Mouse (Mus musculus): ENCODE results near the gene Pi4ka. TPM values are rescaled to one million over a fixed set of nuclear protein-coding genes. Genes with fewer than 3 reads are reported as not detected.

The Pi4ka gene
- total RNA-seq, 2 experiments from 2014 or later: 343 to 370 TPM

DNA sequence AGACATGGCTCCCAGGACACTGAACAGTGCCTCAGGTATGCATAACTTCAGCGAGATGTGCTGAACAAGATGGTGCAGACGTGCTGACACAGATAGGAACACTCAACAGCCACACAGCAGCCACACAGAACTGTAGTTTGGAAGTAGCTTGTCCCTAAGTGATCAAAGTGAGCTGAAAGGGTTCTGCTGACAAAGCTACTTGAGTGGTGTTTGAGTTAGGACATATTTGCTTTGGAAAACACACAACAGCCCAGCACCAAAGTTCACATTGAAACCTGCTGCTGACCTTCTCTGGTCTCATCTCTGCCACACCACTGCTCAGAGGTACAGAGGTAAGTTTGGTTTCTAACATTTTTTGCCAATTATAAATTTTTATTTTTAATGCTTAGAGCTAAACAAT lies 75.0 kb downstream of the Pi4ka start, which contains the start of gene Serpind1:
Serpind1 (plus strand) TSS at position 256 of the 400 bp plus-strand sequence.
- H3K27ac ChIP-seq: peak within 1 kb of the TSS; percentile 55
- no peak within 1 kb of the TSS for H3K4me3 ChIP-seq
- no peak for DNase-seq (ENCODE audit: extremely low spot score in 1 of 2, low spot score in 2 of 2)
- intact Hi-C loops (cut with DNase I): no loop called here
- TF ChIP-seq CTCF (IDR thresholded peaks at IDR 0.05): no peak

- Histone ChIP-seq H3K4me3 (no peak overlapping the region), H3K27ac (peak overlapping the region; percentile 66)
- no peak for TF ChIP-seq CTCF (IDR thresholded peaks at IDR 0.05)
- intact Hi-C loops (cut with DNase I): no loop called here
- no peak for DNase-seq (ENCODE audit: extremely low spot score in 1 of 2, low spot score in 2 of 2)
Measured at GRCm38 (mm10) chr16:17329848-17330570, 76.1 kb downstream of the Pi4ka start.

GRCm38 (mm10) chr16:17326064-17326463 lies 80.0 kb downstream of the Pi4ka start:
- intact Hi-C loops (cut with DNase I): no loop called here
- Histone ChIP-seq H3K4me3 (no peak overlapping the region), H3K27ac (peak overlapping the region; percentile 72)
- DNase-seq (ENCODE audit: extremely low spot score in 1 of 2, low spot score in 2 of 2): no peak
- TF ChIP-seq CTCF (IDR thresholded peaks at IDR 0.05): no peak

- DNase-seq (ENCODE audit: extremely low spot score in 1 of 2, low spot score in 2 of 2): no peak
- intact Hi-C loops (cut with DNase I): no loop called here
- TF ChIP-seq CTCF (IDR thresholded peaks at IDR 0.05): no peak
- no peak overlapping the region for H3K27ac ChIP-seq
- H3K4me3 ChIP-seq: no peak overlapping the region
Measured at GRCm38 (mm10) chr16:17324745-17325144, 81.4 kb downstream of the Pi4ka start.

GRCm38 (mm10) chr16:17321481-17321880 lies 84.6 kb downstream of the Pi4ka start:
- Histone ChIP-seq H3K4me3 (no peak overlapping the region), H3K27ac (peak overlapping the region; percentile 12; the same call in 1 of the 2 replicates)
- no peak for DNase-seq (ENCODE audit: extremely low spot score in 1 of 2, low spot score in 2 of 2)
- intact Hi-C loops (cut with DNase I): no loop called here
- TF ChIP-seq CTCF (IDR thresholded peaks at IDR 0.05): no peak

DNA sequence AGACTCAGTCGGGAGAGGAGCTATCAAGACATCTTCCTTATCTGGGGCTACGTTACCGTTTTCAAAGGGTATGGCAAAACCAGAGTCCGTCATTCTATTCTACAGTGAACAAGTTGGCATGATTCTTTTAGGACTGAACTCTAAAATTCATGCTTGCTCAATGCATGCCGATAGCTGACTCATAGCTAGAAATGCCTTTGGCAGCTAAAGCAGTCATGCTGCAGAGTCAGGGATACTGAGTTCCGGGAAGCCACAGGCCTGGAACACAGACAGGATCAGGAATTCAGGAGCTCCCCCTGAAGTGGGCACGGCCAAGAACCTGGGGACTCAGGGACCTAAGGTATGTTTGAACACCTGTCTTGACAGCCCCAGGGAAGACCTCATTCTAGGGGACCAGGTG lies 89.6 kb downstream of the Pi4ka start:
- Histone ChIP-seq H3K4me3 (no peak overlapping the region), H3K27ac (peak overlapping the region; percentile 16; the same call in 1 of the 2 replicates)
- DNase-seq (ENCODE audit: extremely low spot score in 1 of 2, low spot score in 2 of 2): no peak
- intact Hi-C loops (cut with DNase I): no loop called here
- TF ChIP-seq CTCF (IDR thresholded peaks at IDR 0.05): no peak

- Histone ChIP-seq H3K27ac (no peak overlapping the region), H3K4me3 (no peak overlapping the region)
- TF ChIP-seq CTCF (IDR thresholded peaks at IDR 0.05): no peak
- intact Hi-C loops (cut with DNase I): no loop called here
- DNase-seq (ENCODE audit: extremely low spot score in 1 of 2, low spot score in 2 of 2): no peak
Measured at GRCm38 (mm10) chr16:17312531-17312930, 93.6 kb downstream of the Pi4ka start.

DNA sequence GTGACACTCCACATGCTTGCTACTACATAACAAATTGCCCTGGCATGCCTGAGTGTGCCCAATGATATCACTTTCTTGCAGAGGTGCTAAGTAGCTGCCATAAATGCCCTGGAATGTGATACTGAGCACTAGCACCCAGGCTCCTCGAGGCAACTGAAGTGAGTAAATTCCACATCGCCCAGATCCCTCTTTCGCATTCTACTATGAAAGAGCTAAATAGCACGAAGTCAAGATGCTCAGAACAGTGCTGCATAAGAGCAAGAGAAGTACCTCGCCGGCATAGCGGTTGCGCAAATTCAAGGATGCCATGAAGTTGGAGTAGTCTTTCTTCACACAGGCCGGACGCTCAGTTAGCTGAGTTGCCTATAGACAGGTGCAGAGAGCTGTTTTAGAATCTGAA lies 97.1 kb downstream of the Pi4ka start:
- no peak for DNase-seq (ENCODE audit: extremely low spot score in 1 of 2, low spot score in 2 of 2)
- intact Hi-C loops (cut with DNase I): no loop called here
- no peak overlapping the region for H3K4me3 ChIP-seq
- H3K27ac ChIP-seq: no peak overlapping the region
- no peak for TF ChIP-seq CTCF (IDR thresholded peaks at IDR 0.05)

DNA sequence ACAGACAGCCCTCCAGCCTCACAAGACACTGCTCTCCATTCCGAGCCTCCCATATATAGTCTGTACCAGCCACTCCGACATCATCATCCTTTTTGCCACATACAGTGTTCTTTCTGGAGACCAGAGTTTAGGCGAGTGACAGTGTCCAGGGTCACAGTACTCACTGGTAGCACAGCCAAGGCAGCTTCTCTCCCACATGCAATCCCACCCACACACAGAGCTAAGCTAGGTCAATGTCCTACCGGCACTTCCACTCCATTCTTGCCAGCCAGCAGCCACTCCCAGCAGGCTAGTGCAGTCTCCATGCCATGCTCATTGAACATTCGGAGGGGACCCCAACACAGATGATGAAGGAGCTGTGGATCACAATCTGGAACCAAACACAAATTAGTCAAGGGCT lies 98.7 kb downstream of the Pi4ka start:
- DNase-seq (ENCODE audit: extremely low spot score in 1 of 2, low spot score in 2 of 2): no peak
- TF ChIP-seq CTCF (IDR thresholded peaks at IDR 0.05): no peak
- Histone ChIP-seq H3K4me3 (no peak overlapping the region), H3K27ac (no peak overlapping the region; the same call in 1 of the 2 replicates)
- intact Hi-C loops (cut with DNase I): no loop called here

- no peak for TF ChIP-seq CTCF (IDR thresholded peaks at IDR 0.05)
- intact Hi-C loops (cut with DNase I): no loop called here
- DNase-seq (ENCODE audit: extremely low spot score in 1 of 2, low spot score in 2 of 2): no peak
- Histone ChIP-seq H3K27ac (no peak overlapping the region), H3K4me3 (no peak overlapping the region)
Measured at GRCm38 (mm10) chr16:17303521-17304245, 102.4 kb downstream of the Pi4ka start.

GRCm38 (mm10) chr16:17300818-17301217 lies 105.3 kb downstream of the Pi4ka start:
- DNase-seq (ENCODE audit: extremely low spot score in 1 of 2, low spot score in 2 of 2): no peak
- peak overlapping the region; percentile 32 for H3K27ac ChIP-seq
- intact Hi-C loops (cut with DNase I): no loop called here
- H3K4me3 ChIP-seq: no peak overlapping the region
- no peak for TF ChIP-seq CTCF (IDR thresholded peaks at IDR 0.05)

DNA sequence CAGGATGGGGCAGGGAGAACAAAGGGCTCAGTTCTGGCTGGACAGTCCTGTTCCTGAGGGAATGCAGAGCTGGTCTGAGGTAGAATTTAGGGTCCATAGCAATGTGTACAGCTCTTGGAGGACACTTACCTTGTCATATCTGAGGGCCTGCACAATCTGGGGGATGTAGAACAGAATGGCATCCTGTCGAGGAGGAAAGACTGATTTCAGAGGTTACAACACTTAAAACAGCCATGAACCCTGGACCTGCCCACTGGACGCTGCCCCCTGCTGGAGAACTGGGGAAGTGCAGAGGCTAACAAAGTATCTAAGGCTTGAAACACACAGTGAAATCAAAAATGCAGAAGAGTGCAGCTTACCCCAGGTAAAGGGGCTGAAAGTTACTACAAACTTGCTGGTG lies 113.4 kb downstream of the Pi4ka start:
- intact Hi-C loops (cut with DNase I): no loop called here
- DNase-seq (ENCODE audit: extremely low spot score in 1 of 2, low spot score in 2 of 2): peak; percentile 44 to 65
- Histone ChIP-seq H3K27ac (no peak overlapping the region), H3K4me3 (no peak overlapping the region)
- TF ChIP-seq CTCF (IDR thresholded peaks at IDR 0.05): peak; percentile 97

All from left cerebral cortex, adult 2 months (tissue).